Mouse (Mus musculus): Measurements from ENCODE around the gene Peli3. TPM values are rescaled to one million over a fixed set of nuclear protein-coding genes. Genes with fewer than 3 reads are reported as not detected.
"Not testable (repeated sequence)": the region's sequence is repeated elsewhere in the genome, so short reads cannot be mapped to it uniquely, and the experiment has no call there.

Gene Peli3
- 0.10 TPM in 1 of 2 replicates, not detected in the other for polyA plus RNA-seq (2012; ENCODE audit: insufficient read depth, low replicate concordance)

- peak within 1 kb of the TSS; percentile 90 for H3K4me3 ChIP-seq (replicated peaks)
- H3K9me3 ChIP-seq = peaks cover 11% of the 10 kb centered on the region
- peaks cover 80% of the 10 kb centered on the region for H3K27me3 ChIP-seq (replicated peaks)
- peaks cover 18% of the 10 kb centered on the region for H3K4me1 ChIP-seq
- no peaks in the 10 kb centered on the region for H3K36me3 ChIP-seq (replicated peaks; ENCODE audit: low read length)
- no peak for TF ChIP-seq FLI1 (IDR thresholded peaks at IDR 0.05; ENCODE audit: low read length)
- TF ChIP-seq GATA1 (IDR thresholded peaks at IDR 0.05; ENCODE audit: borderline replicate concordance, low read length) = no peak
Measured at GRCm38 (mm10) chr19:4942551-4943252, at the start of gene Peli3. Peli3 (minus strand) TSS chr19:4943127.

DNA sequence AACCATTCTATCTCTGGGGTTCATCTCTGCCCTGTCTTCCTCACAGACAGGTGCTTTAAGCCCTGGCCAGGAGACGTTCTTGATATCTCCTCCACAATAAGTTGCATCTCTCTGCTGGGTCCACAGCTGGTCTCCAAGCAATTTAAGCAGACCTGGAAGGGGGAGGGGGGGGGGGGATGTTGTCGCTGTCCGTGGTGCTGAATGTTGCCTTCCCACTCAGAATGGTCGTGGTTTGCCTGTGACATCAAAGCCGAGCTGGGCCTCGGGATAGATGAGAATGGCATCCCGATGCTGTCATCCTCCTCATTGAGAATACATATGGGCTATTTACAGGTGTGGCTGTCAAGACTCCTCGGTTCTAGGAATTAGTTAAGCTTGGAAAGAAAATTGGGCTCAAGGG is 49.4 kb upstream of the Peli3 start:
- TF ChIP-seq FLI1 (IDR thresholded peaks at IDR 0.05; ENCODE audit: low read length) (no peak), GATA1 (IDR thresholded peaks at IDR 0.05; ENCODE audit: borderline replicate concordance, low read length) (no peak)
- Histone ChIP-seq H3K27me3 (replicated peaks) (peaks cover 66% of the 10 kb centered on the region), H3K4me3 (replicated peaks) (peak overlapping the region; percentile 88), H3K4me1 (peaks cover 62% of the 10 kb centered on the region), H3K36me3 (replicated peaks; ENCODE audit: low read length) (no peaks in the 10 kb centered on the region), H3K9me3 (no peaks in the 10 kb centered on the region)

DNA sequence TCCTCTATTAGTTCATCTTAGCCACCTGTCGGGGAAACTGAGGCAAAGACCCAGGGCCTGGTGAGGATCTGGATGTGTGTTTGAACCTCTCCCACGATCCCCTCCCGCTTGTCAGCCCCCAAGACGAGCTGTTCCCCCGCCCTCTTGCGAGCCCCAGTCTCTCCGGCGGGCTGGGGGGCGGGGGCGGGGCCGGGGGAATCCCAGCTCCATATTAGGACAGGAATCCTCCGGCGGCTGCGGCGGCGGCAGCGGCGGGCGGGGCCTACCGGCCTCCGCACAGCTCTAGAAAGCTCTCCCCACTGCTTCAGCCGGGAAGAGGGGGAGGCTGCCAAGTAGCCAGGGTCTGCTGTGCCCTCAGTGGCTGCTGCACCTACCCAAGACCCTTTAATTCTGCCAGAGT is 47.8 kb upstream of the Peli3 start:
- Histone ChIP-seq H3K4me1 (peaks cover 53% of the 10 kb centered on the region), H3K4me3 (replicated peaks) (peak overlapping the region; percentile 70), H3K36me3 (replicated peaks; ENCODE audit: low read length) (no peaks in the 10 kb centered on the region), H3K27me3 (replicated peaks) (peaks cover 67% of the 10 kb centered on the region), H3K9me3 (no peaks in the 10 kb centered on the region)
- no peak for TF ChIP-seq FLI1 (IDR thresholded peaks at IDR 0.05; ENCODE audit: low read length)
- TF ChIP-seq GATA1 (IDR thresholded peaks at IDR 0.05; ENCODE audit: borderline replicate concordance, low read length) = no peak

DNA sequence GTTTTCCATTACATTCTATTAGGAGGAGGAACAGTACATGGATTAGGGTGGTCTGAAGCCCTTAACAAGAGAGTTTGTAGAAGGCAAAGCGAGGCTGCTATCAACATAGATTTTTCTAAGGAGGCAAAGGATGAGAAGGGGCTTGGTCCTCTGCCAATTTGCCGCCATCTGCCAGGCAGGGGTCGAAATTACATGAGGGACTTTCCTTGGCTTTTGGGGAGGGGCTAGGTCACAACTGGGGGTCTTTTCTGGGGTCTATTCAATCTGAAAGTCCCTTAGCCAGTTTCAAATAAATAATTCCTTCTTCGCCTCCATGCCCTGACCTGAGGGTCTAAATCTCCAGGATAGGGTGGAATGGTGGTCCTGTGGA is 47.3 kb upstream of the Peli3 start, which contains the start of gene Npas4:
Npas4 (minus strand) TSS at position 61 of the 370 bp plus-strand sequence.
- no peak for TF ChIP-seq FLI1 (IDR thresholded peaks at IDR 0.05; ENCODE audit: low read length)
- no peak for TF ChIP-seq GATA1 (IDR thresholded peaks at IDR 0.05; ENCODE audit: borderline replicate concordance, low read length)
- Histone ChIP-seq H3K27me3 (replicated peaks) (peaks cover 66% of the 10 kb centered on the region), H3K36me3 (replicated peaks; ENCODE audit: low read length) (no peaks in the 10 kb centered on the region), H3K9me3 (no peaks in the 10 kb centered on the region), H3K4me1 (peaks cover 48% of the 10 kb centered on the region), H3K4me3 (replicated peaks) (peak within 1 kb of the TSS; percentile 70)

DNA sequence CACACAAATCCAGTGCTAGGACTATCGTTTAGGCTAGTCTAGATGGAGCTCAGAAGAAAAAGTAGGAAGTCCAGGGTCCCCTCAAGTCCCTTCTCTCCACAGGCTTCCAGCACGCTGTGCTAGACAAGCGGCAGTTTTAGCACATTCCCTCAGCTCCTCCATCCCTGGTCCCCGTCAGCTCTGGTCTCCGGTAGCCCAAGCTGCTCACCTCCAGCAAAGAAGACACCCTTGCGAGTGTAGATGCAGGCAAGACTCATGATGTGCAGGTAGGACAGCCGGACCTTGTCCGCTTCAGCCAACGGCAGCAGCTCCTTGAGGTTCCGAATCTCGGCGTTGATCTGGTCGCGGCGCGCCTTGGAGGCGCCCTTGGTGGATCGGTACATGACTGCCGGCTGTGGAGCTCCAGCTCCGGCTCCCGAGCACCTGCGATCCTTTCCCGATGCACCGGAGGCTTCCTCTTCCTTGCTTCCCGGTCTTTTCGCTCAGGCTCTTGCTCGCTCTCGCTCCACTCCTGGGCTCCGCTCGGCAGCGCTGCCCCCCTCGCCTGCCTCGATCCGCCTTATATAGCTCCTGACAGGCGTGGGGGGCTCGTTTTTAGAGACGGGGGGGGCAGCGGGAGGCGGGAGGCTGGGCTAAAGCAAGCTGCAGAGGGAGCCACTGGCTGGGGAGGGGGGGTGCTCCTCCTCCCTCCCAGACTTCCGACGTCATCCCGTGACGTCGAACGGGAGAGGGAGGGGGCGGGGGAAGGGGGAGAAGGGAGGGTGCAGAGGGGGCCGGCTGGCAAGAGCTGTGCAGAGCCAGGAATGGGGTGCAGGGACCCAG is 46.7 kb upstream of the Peli3 start:
- H3K4me1 ChIP-seq = peaks cover 42% of the 10 kb centered on the region
- H3K9me3 ChIP-seq = no peaks in the 10 kb centered on the region
- H3K4me3 ChIP-seq (replicated peaks) = no peak overlapping the region
- H3K27me3 ChIP-seq (replicated peaks) = peaks cover 66% of the 10 kb centered on the region
- no peak for TF ChIP-seq FLI1 (IDR thresholded peaks at IDR 0.05; ENCODE audit: low read length)
- TF ChIP-seq GATA1 (IDR thresholded peaks at IDR 0.05; ENCODE audit: borderline replicate concordance, low read length) = no peak
- no peaks in the 10 kb centered on the region for H3K36me3 ChIP-seq (replicated peaks; ENCODE audit: low read length)

- no peak for TF ChIP-seq GATA1 (IDR thresholded peaks at IDR 0.05; ENCODE audit: borderline replicate concordance, low read length)
- no peak for TF ChIP-seq FLI1 (IDR thresholded peaks at IDR 0.05; ENCODE audit: low read length)
- Histone ChIP-seq H3K9me3 (no peaks in the 10 kb centered on the region), H3K36me3 (replicated peaks; ENCODE audit: low read length) (no peaks in the 10 kb centered on the region), H3K4me1 (peaks cover 36% of the 10 kb centered on the region), H3K27me3 (replicated peaks) (peaks cover 70% of the 10 kb centered on the region), H3K4me3 (replicated peaks) (no peak overlapping the region)
Measured at GRCm38 (mm10) chr19:4989013-4989412, 46.1 kb upstream of the Peli3 start.

DNA sequence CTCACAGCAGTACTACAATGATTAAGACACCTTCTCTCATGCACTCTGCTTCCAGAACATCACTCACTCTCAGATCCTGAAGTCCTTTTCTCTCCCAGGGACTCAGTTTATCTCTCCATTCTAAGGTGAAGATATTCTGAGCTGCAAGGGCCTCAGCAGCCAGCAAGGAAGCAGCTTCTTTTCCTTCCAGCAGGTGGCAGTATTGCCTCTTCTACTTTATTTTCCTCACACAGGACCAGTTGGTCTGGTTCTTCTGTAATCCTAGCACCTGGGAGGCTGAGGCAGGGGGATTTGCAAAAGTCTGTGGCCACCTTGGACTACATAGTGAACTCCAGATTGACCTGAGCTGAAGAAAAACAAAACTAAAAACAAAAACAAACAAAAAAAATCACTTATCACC is 38.8 kb upstream of the Peli3 start:
- H3K4me1 ChIP-seq = no peaks in the 10 kb centered on the region
- H3K9me3 ChIP-seq = no peaks in the 10 kb centered on the region
- peaks cover 51% of the 10 kb centered on the region for H3K27me3 ChIP-seq (replicated peaks)
- no peak overlapping the region for H3K4me3 ChIP-seq (replicated peaks)
- H3K36me3 ChIP-seq (replicated peaks; ENCODE audit: low read length) = no peaks in the 10 kb centered on the region
- TF ChIP-seq GATA1 (IDR thresholded peaks at IDR 0.05; ENCODE audit: borderline replicate concordance, low read length) (no peak), FLI1 (IDR thresholded peaks at IDR 0.05; ENCODE audit: low read length) (no peak)

- TF ChIP-seq GATA1 (IDR thresholded peaks at IDR 0.05; ENCODE audit: borderline replicate concordance, low read length) (no peak), FLI1 (IDR thresholded peaks at IDR 0.05; ENCODE audit: low read length) (no peak)
- Histone ChIP-seq H3K36me3 (replicated peaks; ENCODE audit: low read length) (peaks cover 33% of the 10 kb centered on the region), H3K9me3 (no peaks in the 10 kb centered on the region)
Measured at GRCm38 (mm10) chr19:4968236-4968635, 25.3 kb upstream of the Peli3 start.

DNA sequence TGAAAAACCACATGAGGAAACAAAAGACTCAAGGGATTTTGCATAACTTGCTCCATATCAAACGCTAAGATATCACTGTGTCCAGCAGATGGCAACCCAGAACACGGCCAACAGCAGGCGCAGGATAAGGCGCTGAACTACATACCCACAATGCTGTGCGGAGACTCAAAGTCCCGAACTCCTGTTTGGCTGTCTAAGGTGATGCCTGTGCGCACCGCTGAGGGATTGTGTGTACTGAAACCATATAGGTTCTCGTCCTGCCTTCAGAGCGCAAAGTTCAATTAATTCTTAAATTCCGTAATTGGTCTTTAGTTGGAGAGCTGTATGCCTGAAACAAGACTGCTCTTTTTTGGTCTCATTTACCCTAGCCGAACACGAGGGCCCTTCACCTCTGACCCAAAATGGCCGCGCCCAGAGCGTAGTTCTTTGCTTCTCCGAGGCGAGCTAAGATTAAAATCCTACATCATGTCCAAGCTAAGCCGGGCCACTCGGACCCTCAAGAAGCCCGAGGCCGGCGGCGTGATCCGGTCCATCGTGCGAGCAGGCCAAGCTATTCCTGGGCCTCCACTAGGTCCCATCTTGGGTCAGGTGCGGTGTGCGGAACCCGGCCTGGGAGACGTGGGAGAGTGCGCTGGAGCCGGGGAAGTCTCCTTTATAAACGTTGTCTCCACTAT is 19.1 kb upstream of the Peli3 start, which contains the start of gene Mrpl11:
Mrpl11 (plus strand) TSS at position 220 of the 674 bp plus-strand sequence.
- peaks cover 30% of the 10 kb centered on the region for H3K36me3 ChIP-seq (replicated peaks; ENCODE audit: low read length)
- H3K27me3 ChIP-seq (replicated peaks) = peaks cover 16% of the 10 kb centered on the region
- peaks cover 25% of the 10 kb centered on the region for H3K4me1 ChIP-seq
- TF ChIP-seq GATA1 (IDR thresholded peaks at IDR 0.05; ENCODE audit: borderline replicate concordance, low read length) (no peak; the same call in 2 of the 3 replicates), FLI1 (IDR thresholded peaks at IDR 0.05; ENCODE audit: low read length) (no peak)
- no peaks in the 10 kb centered on the region for H3K9me3 ChIP-seq
- peak within 1 kb of the TSS; percentile 97 for H3K4me3 ChIP-seq (replicated peaks)

More at GRCm38 (mm10) chr19:4968236-4968635, 25.3 kb upstream of the Peli3 start:
- Histone ChIP-seq H3K27me3 (replicated peaks) (peaks cover 1% of the 10 kb centered on the region), H3K4me3 (replicated peaks) (no peak overlapping the region), H3K4me1 (peaks cover 9% of the 10 kb centered on the region)

GRCm38 (mm10) chr19:4948641-4949040 is 5.7 kb upstream of the Peli3 start:
- not testable (repeated sequence) for H3K4me1 ChIP-seq; H3K36me3 ChIP-seq (replicated peaks; ENCODE audit: low read length); H3K9me3 ChIP-seq; H3K4me3 ChIP-seq (replicated peaks)
- peaks cover 38% of the 10 kb centered on the region for H3K27me3 ChIP-seq (replicated peaks)
